Comparison of ENCODE assay signal across 19 mouse cellular contexts in the genomic region with DNA sequence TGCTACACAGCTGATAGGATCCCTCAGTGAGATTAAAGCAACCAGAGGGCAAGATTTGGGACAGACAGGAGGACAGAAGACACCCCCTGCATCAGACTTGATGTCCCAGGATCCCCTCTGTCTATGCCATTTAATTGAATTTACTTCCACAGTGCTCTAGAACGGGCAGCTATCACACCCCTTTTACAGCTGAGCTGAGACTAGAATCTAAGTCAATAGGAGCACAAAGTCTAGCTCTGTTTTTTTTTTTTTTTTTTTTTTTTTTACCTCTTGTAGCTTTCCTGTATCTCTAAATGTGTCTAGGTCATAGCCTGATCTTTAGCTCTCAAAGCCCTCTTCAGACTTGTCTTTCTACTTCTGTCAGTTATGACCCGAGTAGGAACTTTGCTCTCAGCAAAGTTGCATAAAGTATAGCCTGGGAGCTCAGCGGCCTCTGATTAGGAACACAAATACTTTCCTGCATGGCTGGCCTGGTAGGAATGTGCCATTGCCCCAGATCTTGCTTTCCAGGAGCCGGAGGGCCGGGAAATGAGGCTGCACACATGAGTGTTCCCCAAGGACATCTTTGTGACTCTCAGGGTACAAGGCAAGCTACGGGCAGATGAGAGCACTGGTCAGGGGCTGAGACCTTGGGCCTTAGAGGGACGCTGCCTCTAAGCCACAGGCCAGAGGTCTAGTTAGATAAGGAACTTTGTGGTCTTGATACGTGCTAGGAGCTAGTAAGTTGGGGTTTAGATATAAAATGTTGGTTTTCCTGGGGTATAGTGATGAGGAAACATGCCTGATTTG. TPM values are rescaled to one million over a fixed set of nuclear protein-coding genes. Genes with fewer than 3 reads are reported as not detected.
A peak's percentile ranks its signal among the peaks of the same experiment; 100 is the strongest.
DNase-seq lines count a peak whose midpoint lies in the region; ATAC-seq and TF ChIP-seq lines count a peak whose summit lies in the region.
"Had no signal": no experiment of that assay in that cellular context is flagged by ENCODE, and none has a peak within 500 bp of the region (broad histone marks: within the 10 kb centered on the region; RNA-seq: fewer than 3 reads in every experiment).

No protein-coding gene starts in this region.

- 59% methylated on average over 8 of the region's 8 CpGs for WGBS in heart, embryonic 16.5 days
- WGBS in intestine, postnatal 0 days, result 43% methylated on average over 8 of the region's 8 CpGs

- H3K36me3 ChIP-seq in heart, embryonic 16.5 days (ENCODE audit: control insufficient read depth, insufficient read depth), result no peaks in the 10 kb centered on the region
- H3K36me3 ChIP-seq in intestine, postnatal 0 days (ENCODE audit: control insufficient read depth, insufficient read depth), result no peaks in the 10 kb centered on the region
- H3K36me3 ChIP-seq: embryonic facial prominence, embryonic 10.5 days; limb, embryonic 13.5 days had no signal

- no peaks in the 10 kb centered on the region for H3K27me3 ChIP-seq in heart, embryonic 16.5 days (ENCODE audit: control insufficient read depth, insufficient read depth, low read length)
- H3K27me3 ChIP-seq in intestine, postnatal 0 days (replicated peaks; ENCODE audit: control insufficient read depth, insufficient read depth, low read length), result no peaks in the 10 kb centered on the region
- H3K27me3 ChIP-seq: limb, embryonic 13.5 days had no signal

- H3K27ac ChIP-seq in heart, embryonic 16.5 days (ENCODE audit: low read length), result peak overlapping the region; percentile 24; the same call in 1 of the 2 replicates
- H3K27ac ChIP-seq in intestine, postnatal 0 days (ENCODE audit: low read depth, low read length), result peak overlapping the region; percentile 62; the same call in 1 of the 2 replicates
- H3K27ac ChIP-seq: embryonic facial prominence, embryonic 10.5 days; hindbrain, postnatal 0 days; left cerebral cortex, adult 2 months; limb, embryonic 13.5 days had no signal

- ATAC-seq in heart, embryonic 16.5 days (replicated peaks; ENCODE audit: extremely low read depth, insufficient read depth, low FRiP score), result no peak
- ATAC-seq in intestine, postnatal 0 days, result peak; percentile 78
- ATAC-seq: hindbrain, postnatal 0 days; liver, postnatal 0 days had no signal

- H3K9ac ChIP-seq in heart, embryonic 16.5 days (ENCODE audit: low read length), result no peak overlapping the region
- no peak overlapping the region for H3K9ac ChIP-seq in intestine, postnatal 0 days (ENCODE audit: low read depth, low read length)
- H3K9ac ChIP-seq: limb, embryonic 13.5 days; liver, postnatal 0 days had no signal

- no peak overlapping the region for H3K4me3 ChIP-seq in heart, embryonic 16.5 days (ENCODE audit: low read length)
- H3K4me3 ChIP-seq in intestine, postnatal 0 days (ENCODE audit: low read depth, low read length), result no peak overlapping the region
- H3K4me3 ChIP-seq: embryonic facial prominence, embryonic 10.5 days; erythroblast, embryonic 14.5 days; left cerebral cortex, adult 2 months; limb, embryonic 13.5 days had no signal

- H3K4me2 ChIP-seq in heart, embryonic 16.5 days (ENCODE audit: low read depth, low read length), result no peak overlapping the region
- no peak overlapping the region for H3K4me2 ChIP-seq in intestine, postnatal 0 days (replicated peaks; ENCODE audit: low read depth)
- H3K4me2 ChIP-seq: limb, embryonic 13.5 days had no signal

- H3K4me1 ChIP-seq in heart, embryonic 16.5 days (ENCODE audit: control insufficient read depth, insufficient read depth, low read length), result peaks cover 3% of the 10 kb centered on the region
- no peaks in the 10 kb centered on the region for H3K4me1 ChIP-seq in intestine, postnatal 0 days (replicated peaks; ENCODE audit: control insufficient read depth, insufficient read depth, low read length)
- H3K4me1 ChIP-seq: limb, embryonic 13.5 days had no signal

- no peaks in the 10 kb centered on the region for H3K9me3 ChIP-seq in heart, embryonic 16.5 days (replicated peaks; ENCODE audit: control insufficient read depth, low read length)
- no peaks in the 10 kb centered on the region for H3K9me3 ChIP-seq in intestine, postnatal 0 days (ENCODE audit: control insufficient read depth)
- H3K9me3 ChIP-seq: embryonic facial prominence, embryonic 10.5 days; limb, embryonic 13.5 days had no signal

- TF ChIP-seq CTCF in intestine, postnatal 0 days (IDR thresholded peaks at IDR 0.05; ENCODE audit: low read depth), result no peak

- no peak for DNase-seq in heart, adult 8-10 months (ENCODE audit: low spot score)
- DNase-seq in 416B (ENCODE audit: low read depth), result peak; percentile 92
- peak; percentile 72 for DNase-seq in adrenal gland, adult 8-10 months
- no peak for DNase-seq in frontal cortex, postnatal 36 days (ENCODE audit: low spot score in 2 of 2)
- DNase-seq in urinary bladder, postnatal 4 days (ENCODE audit: low spot score in 2 of 2), result no peak
- no peak for DNase-seq in spleen, postnatal 36 days (ENCODE audit: low spot score in 2 of 2)
- DNase-seq: cerebellum, adult 11 months; cerebellum, postnatal 25 days; heart, postnatal 10 days; liver, postnatal 0 days; midbrain, embryonic 14.5 days had no signal

RNA-seq across cellular contexts. Expression of a gene that starts 12.8 kb away (rescaled TPM):
- 0.60 and 0.62 TPM in 2 replicates for polyA plus RNA-seq in heart, embryonic 16.5 days (2015; fragmentation: Nextera tagmentation; extraction: Ambion mirVana)
- 1 to 10 TPM in 1 of 4 experiments, under 1 TPM in 3; 0.54 to 1.3 (median 0.77) TPM for total RNA-seq in heart, adult 8-10 months (2022)
- total RNA-seq in adrenal gland, adult 8-10 months (2022), result under 1 TPM; 0.41 to 0.83 (median 0.65) TPM
- polyA plus RNA-seq in intestine, postnatal 0 days (2015; fragmentation: Nextera tagmentation; extraction: Ambion mirVana), result 0.23 and 0.33 TPM in 2 replicates
- total RNA-seq: granulocyte monocyte progenitor cell, adult 5-6 weeks had no signal
- polyA plus RNA-seq: erythroblast, embryonic 14.5 days had no signal

RNA-seq across cellular contexts. Expression of a gene that starts 15.6 kb away (rescaled TPM):
- polyA plus RNA-seq in heart, embryonic 16.5 days (2015; fragmentation: Nextera tagmentation; extraction: Ambion mirVana), result 87.6 and 88.6 TPM in 2 replicates
- total RNA-seq in heart, adult 8-10 months (2022), result 10 to 100 TPM; 23.8 to 24.8 (median 24.0) TPM
- 10 to 100 TPM; 49.8 to 51.5 (median 50.1) TPM for total RNA-seq in adrenal gland, adult 8-10 months (2022)
- 55.3 and 58.8 TPM in 2 replicates for polyA plus RNA-seq in intestine, postnatal 0 days (2015; fragmentation: Nextera tagmentation; extraction: Ambion mirVana)

RNA-seq across cellular contexts. Expression of a gene that starts 35.2 kb away (rescaled TPM):
- 3.6 and 4.2 TPM in 2 replicates for polyA plus RNA-seq in heart, embryonic 16.5 days (2015; fragmentation: Nextera tagmentation; extraction: Ambion mirVana)
- total RNA-seq in heart, adult 8-10 months (2022), result 10 to 100 TPM in 3 of 4 experiments, 1 to 10 TPM in 1; 5.9 to 12.0 (median 10.6) TPM
- total RNA-seq in adrenal gland, adult 8-10 months (2022), result 10 to 100 TPM; 12.0 to 56.7 (median 30.9) TPM
- 1.6 and 1.8 TPM in 2 replicates for polyA plus RNA-seq in intestine, postnatal 0 days (2015; fragmentation: Nextera tagmentation; extraction: Ambion mirVana)
- total RNA-seq: granulocyte monocyte progenitor cell, adult 5-6 weeks had no signal
- polyA plus RNA-seq: embryonic facial prominence, embryonic 10.5 days; erythroblast, embryonic 14.5 days had no signal

RNA-seq across cellular contexts. Expression of a gene that starts 54.4 kb away (rescaled TPM):
- polyA plus RNA-seq in heart, embryonic 16.5 days (2015; fragmentation: Nextera tagmentation; extraction: Ambion mirVana), result 35.0 and 39.6 TPM in 2 replicates
- total RNA-seq in heart, adult 8-10 months (2022), result 10 to 100 TPM; 63.6 to 71.6 (median 66.7) TPM
- total RNA-seq in adrenal gland, adult 8-10 months (2022), result 10 to 100 TPM; 41.2 to 46.5 (median 44.5) TPM
- 11.8 and 13.8 TPM in 2 replicates for polyA plus RNA-seq in intestine, postnatal 0 days (2015; fragmentation: Nextera tagmentation; extraction: Ambion mirVana)

Comparison
In these comparisons a context has a peak if more than half of its experiments do, and no peak if none do; other contexts are left out.
1. DNase-seq: peak in 416B (single experiment) and adrenal gland, adult 8-10 months (single experiment); none in heart, adult 8-10 months (single experiment), frontal cortex, postnatal 36 days (0 of 2), urinary bladder, postnatal 4 days (0 of 2) and spleen, postnatal 36 days (0 of 2).